Mouse (Mus musculus) megakaryocyte, embryonic 14.5 days (primary cell): ENCODE data around the gene Olfm2.

Source experiments
- FLI1 ChIP-seq: IDR thresholded peaks from 2 replicates; pipeline ENCODE4 v1.6.1; 2012; ENCODE audit warnings: low read length, inconsistent platforms, mixed read lengths
- GATA1 ChIP-seq: IDR thresholded peaks from 3 replicates; pipeline ENCODE4 v1.6.1; 2012; ENCODE audit warnings: mixed read lengths, low read length, inconsistent platforms, borderline replicate concordance

DNA sequence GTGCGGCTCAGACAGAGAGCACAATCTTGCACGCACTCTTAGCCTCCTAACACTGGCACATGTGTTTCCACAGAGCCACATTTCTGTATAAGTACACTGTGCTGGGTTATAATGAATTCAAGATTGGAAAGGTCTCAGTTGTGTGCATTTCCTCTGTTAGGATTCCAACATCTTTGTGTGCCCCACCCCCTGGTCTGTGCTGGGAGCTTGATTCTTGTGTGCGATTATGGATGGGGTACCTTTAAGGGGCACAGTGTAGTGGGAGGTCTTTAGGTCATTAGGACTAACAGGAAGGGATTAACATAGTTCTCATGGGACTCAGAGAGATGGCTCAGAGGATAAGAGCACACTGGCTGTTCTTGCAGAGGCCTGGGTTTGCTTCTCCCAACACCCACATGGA, 44.2 kb upstream of the Olfm2 start:
- TF ChIP-seq FLI1 = no peak
- no peak for TF ChIP-seq GATA1
